Mouse (Mus musculus): ENCODE results near the gene Nxf1.
"Not testable (repeated sequence)": the region's sequence is repeated elsewhere in the genome, so short reads cannot be mapped to it uniquely, and the experiment has no call there.

Nxf1 gene

GRCm38 (mm10) chr19:8756635-8757387, at the start of gene Nxf1:
Gene Nxf1, plus strand, starts transcription at chr19:8757073.
- DNase-seq (ENCODE audit: low spot score in 2 of 2): peak; percentile 89 to 92

- DNase-seq (ENCODE audit: low spot score in 2 of 2): no peak
These were observed 47.9 kb upstream of the Nxf1 start for GRCm38 (mm10) chr19:8708954-8709353.

GRCm38 (mm10) chr19:8710057-8710456, 46.8 kb upstream of the Nxf1 start:
- DNase-seq (ENCODE audit: low spot score in 2 of 2): no peak

GRCm38 (mm10) chr19:8711506-8711905, 45.4 kb upstream of the Nxf1 start:
- no peak for DNase-seq (ENCODE audit: low spot score in 2 of 2)

- no peak for DNase-seq (ENCODE audit: low spot score in 2 of 2)
These were observed 44.7 kb upstream of the Nxf1 start for GRCm38 (mm10) chr19:8711949-8712869.

- DNase-seq (ENCODE audit: low spot score in 2 of 2): peak; percentile 69 to 79
These were observed 44.0 kb upstream of the Nxf1 start for GRCm38 (mm10) chr19:8712870-8713305.

- DNase-seq (ENCODE audit: low spot score in 2 of 2): peak; percentile 92 to 93
These were observed 43.4 kb upstream of the Nxf1 start for GRCm38 (mm10) chr19:8713306-8713996.

- no peak for DNase-seq (ENCODE audit: low spot score in 2 of 2)
These were observed 42.7 kb upstream of the Nxf1 start for GRCm38 (mm10) chr19:8713997-8714652.

GRCm38 (mm10) chr19:8714653-8715481, 42.0 kb upstream of the Nxf1 start:
- no peak for DNase-seq (ENCODE audit: low spot score in 2 of 2)

- no peak for DNase-seq (ENCODE audit: low spot score in 2 of 2)
These were observed 40.8 kb upstream of the Nxf1 start for GRCm38 (mm10) chr19:8715868-8716766.

GRCm38 (mm10) chr19:8716767-8717475, 40.0 kb upstream of the Nxf1 start:
- DNase-seq (ENCODE audit: low spot score in 2 of 2): no peak

GRCm38 (mm10) chr19:8718357-8718756, 38.5 kb upstream of the Nxf1 start:
- peak; percentile 25 to 34 for DNase-seq (ENCODE audit: low spot score in 2 of 2)

GRCm38 (mm10) chr19:8719037-8719436, 37.8 kb upstream of the Nxf1 start:
- DNase-seq (ENCODE audit: low spot score in 2 of 2): not testable (repeated sequence)

GRCm38 (mm10) chr19:8721378-8721777, 35.5 kb upstream of the Nxf1 start:
- no peak for DNase-seq (ENCODE audit: low spot score in 2 of 2)

GRCm38 (mm10) chr19:8722021-8722420, 34.9 kb upstream of the Nxf1 start:
- no peak for DNase-seq (ENCODE audit: low spot score in 2 of 2)

GRCm38 (mm10) chr19:8722559-8722906, 34.3 kb upstream of the Nxf1 start:
- DNase-seq (ENCODE audit: low spot score in 2 of 2): no peak

GRCm38 (mm10) chr19:8722907-8723573, 33.8 kb upstream of the Nxf1 start, which contains the start of gene Slc3a2:
Gene Slc3a2, minus strand, starts transcription at chr19:8723369.
- DNase-seq (ENCODE audit: low spot score in 2 of 2): peak; percentile 90 to 96
